Mouse (Mus musculus) heart, adult 8-10 months (tissue): ENCODE measurements around the gene Lcn6. TPM values are rescaled to one million over a fixed set of nuclear protein-coding genes. Genes with fewer than 3 reads are reported as not detected.
"Not testable (repeated sequence)": the region's sequence is repeated elsewhere in the genome, so short reads cannot be mapped to it uniquely, and the experiment has no call there.

Source experiments
- DNase-seq: peaks from one replicate; pipeline ENCODE4 v3.0.0; 2022; ENCODE audit warnings: low spot score
- total RNA-seq, 4 experiments: library from RNA; stranded (reverse); gene quantifications; 2 replicates each; pipeline ENCODE4 v1.2.4; 2022

Gene Lcn6
- not detected for total RNA-seq

DNA sequence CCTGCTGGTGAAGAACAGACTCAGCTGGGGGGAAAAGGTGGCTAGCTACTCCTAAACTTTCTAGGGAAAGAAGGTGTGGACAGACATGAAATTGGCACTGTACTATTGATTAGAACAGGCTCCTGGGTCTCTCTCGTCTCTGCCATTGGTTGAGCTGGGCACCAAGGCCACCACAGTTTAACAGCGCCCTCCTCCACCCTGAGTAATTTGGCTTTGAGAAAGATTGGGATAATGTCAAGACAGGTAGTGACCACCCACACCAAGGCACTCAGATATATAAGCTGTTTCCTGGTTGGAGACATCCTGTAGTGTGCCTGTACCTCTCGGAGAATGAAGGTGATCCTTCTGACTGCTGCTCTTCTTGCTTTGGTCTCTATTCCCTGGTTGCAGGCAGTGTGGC lies at the start of gene Lcn6:
Lcn6 (plus strand) TSS at position 301 of the 400 bp plus-strand sequence.
- DNase-seq, result no peak

DNA sequence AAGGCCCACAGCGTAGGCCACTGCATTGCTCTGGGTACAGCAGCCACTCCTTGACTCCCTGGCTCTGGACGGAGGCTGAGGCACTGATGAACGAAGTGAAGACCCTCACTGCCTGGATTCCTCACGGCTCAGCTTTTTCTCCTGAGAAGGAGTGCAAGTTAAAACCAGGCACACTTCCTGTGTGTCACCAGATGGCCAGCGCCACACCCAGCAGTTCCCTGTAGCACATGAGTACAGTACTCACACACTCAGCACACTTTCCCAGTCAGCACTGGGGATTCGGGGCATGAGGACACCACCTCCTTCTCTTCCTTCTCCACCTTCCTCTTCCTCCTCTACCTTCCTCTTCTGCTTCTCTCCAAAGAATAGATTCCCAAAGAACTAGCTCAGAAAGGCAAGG lies 48.8 kb upstream of the Lcn6 start, which contains the start of gene Fcna:
Fcna (minus strand) TSS at position 220 of the 400 bp plus-strand sequence.
- DNase-seq, result no peak

DNA sequence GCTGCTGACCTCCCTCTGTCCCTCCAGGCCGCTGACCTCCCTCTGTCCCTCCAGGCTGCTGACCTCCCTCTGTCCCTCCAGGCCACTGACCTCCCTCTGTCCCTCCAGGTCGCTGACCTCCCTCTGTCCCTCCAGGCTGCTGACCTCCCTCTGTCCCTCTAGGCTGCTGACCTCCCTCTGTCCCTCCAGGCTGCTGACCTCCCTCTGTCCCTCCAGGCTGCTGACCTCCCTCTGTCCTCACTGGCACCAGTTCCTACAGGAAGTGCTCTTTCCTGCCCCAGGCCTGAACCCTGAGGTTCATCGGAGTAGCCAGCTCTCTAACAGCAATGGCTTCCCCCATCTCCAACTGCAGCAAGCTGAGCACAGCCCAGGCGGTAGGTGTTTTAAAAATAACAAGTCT lies 47.8 kb upstream of the Lcn6 start:
- DNase-seq, result peak; percentile 21

DNA sequence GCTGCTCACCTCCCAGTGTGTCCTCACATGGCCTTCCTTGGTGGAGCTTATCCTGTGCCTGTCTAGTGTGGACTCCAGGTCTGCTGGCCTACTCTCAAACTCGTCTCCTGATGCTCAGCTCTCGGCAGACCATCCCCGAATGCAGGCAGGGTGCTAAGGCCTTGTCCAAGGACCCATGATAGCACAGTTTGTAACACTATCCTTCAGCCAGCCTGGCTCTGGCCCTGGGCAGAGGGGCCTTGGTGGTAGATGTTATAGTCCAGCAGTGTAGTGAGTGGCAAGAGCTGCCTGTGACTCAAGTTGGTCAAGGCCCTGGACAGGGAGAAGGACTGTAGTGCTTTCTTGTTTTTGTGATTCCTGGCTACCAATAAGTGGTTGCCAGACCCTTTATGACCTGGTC lies 43.0 kb upstream of the Lcn6 start:
- DNase-seq, result no peak

DNA sequence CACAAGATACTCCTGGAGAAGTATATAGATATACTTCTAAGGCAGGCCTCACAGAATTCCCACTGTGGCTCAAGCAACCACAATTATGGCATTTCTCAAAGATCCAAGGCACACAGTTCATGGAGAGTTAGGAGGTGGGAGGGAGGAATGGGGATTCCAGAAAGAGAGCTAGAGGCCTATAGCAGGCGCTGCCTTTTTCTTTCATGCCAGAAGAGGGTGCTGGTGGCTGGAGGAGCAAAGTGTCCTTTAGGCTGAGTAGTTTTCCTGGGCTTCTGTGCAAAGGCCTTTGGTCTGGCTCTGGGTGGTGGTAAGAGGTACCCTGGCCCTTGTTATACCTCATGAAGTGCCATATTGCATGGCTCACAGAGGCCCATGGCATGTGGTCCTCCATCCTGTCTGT lies 42.5 kb upstream of the Lcn6 start:
- no peak for DNase-seq

DNA sequence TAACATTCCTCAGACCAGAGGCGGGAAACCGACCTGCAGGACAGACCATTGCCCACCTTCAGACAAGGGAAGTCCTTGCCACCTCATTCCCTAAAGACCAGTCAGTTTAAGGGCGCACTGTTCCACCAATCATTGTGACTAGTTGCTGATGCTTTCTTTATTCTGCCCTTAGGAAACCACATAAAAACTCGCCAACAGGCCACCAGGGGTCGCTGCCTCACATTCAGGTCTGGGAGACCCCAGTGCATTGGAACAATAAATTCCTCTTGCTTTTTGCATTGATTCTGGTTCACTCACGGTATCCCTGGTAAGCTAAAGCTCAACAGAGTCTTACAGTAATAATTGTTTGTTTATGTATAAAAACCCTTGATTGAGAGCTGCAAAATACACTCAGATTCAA lies 36.7 kb upstream of the Lcn6 start:
- no peak for DNase-seq

DNA sequence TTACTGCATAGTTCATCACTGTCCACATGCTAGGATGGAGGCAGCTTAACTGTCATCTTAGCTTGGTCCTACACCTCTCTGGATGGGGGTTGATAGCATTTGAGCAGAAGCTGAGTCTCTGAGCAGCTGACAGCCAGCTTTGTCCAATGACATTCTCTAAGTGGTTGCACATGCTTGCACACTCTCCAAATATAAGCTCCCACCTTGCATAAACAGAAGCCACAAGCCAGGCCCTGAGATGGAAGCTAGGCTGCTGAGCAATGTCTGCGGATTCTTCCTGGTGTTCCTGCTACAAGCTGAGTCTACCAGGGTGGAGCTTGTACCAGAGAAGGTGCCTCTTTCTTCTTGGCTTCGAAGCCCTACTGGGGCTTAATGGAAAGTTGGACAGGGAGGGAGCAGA lies 23.7 kb upstream of the Lcn6 start, which contains the start of gene Lcn8:
Lcn8 (plus strand) TSS at position 219 of the 400 bp plus-strand sequence.
- DNase-seq, result no peak

DNA sequence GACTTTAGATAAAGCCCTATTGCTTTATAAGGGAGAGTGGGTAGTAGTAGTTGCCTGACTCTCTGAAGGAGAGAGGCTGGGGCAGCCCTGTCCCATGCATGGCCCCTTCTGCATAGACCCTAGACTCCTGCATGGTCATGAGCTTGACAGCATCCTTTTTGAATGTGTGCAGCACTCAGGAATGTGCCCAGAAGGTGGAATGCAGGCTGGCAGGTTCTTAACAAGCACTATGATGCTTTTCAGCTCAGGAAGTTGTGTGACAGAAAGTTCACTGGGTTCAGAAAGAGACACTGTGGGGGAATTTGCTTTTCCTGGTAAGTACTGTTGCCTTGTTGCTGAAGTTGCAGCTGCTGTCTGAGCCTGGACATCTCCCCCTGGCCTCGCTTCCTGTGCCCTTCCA lies 22.1 kb upstream of the Lcn6 start:
- DNase-seq, result no peak

DNA sequence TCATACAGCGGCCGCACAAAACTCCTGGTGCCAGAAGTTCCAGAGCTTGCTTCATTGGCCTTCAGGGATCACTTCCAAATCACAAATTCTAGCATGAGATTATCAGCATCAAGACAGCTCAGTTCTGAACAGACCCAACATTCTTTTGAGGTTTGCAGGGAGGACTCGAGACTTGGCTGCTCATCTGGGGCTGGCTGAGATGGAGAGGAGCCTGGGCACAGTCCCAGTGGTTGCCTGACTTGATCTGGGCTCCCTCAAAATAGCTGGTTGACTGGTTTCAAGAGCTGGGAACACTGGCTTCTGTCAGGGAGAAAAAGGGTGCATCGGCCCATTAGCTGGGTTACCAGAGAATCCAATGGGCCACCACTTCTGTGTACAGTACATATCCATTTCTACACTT lies 19.9 kb upstream of the Lcn6 start:
- DNase-seq, result peak; percentile 37

DNA sequence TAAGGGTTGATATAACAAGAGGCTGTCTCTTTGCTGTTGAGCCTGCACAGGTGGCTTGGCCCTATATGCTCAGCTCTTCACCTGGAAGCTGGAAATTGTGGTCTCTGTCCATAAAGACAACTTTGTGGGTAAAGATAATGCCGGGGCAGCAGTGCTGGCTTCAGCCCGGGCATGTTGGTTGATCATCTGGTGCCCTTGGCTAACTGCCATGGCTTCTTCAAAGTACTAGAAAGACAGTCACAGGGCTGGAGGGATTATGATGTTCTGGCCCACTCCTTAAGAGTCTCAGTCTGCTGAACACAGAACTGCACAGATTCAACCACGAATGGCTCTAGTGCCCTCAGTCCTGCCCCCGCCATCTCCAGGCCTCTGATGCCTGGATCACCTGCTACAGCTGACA lies 19.3 kb upstream of the Lcn6 start:
- no peak for DNase-seq

DNA sequence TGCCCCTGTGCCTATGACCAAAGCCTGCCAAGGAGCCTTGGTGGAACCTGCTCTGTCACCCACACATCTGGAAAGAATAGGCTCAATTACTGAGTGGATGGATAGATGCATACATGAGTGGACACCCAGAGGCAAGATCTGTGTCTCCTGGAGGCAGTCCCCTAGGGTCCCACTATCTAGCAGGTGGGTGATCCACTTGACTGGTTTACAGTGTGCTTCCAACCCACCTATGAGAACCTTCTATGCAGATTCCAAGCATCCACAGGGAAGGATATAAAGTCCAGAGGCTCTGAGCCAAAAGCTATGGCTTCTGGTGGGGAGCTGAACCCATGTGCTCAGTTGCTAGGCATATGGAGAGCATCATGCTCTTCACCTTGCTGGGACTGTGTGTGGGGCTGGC lies 18.9 kb upstream of the Lcn6 start, which contains the start of gene Lcn5:
Lcn5 (plus strand) TSS at position 301 of the 400 bp plus-strand sequence.
- DNase-seq, result no peak

DNA sequence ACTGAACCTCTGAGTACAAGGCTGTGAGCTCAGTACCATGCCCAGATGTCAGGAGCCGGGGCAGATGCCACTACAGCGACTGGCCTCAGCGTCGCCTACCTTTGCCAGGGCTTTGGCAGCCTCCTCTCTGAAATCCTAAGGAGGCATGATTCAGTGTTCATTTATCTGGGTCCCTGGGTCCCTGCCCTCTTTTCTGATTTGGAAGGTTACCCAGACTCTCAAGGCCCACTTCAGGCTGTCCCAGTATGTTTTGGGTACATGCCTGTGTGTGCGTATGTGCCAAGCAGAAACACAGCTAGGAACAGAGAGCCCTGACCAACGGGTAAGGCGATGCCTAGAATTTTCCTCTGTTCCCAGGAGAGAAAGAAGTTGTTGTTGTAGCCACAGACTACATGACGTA lies 16.3 kb upstream of the Lcn6 start:
- peak; percentile 22 for DNase-seq

DNA sequence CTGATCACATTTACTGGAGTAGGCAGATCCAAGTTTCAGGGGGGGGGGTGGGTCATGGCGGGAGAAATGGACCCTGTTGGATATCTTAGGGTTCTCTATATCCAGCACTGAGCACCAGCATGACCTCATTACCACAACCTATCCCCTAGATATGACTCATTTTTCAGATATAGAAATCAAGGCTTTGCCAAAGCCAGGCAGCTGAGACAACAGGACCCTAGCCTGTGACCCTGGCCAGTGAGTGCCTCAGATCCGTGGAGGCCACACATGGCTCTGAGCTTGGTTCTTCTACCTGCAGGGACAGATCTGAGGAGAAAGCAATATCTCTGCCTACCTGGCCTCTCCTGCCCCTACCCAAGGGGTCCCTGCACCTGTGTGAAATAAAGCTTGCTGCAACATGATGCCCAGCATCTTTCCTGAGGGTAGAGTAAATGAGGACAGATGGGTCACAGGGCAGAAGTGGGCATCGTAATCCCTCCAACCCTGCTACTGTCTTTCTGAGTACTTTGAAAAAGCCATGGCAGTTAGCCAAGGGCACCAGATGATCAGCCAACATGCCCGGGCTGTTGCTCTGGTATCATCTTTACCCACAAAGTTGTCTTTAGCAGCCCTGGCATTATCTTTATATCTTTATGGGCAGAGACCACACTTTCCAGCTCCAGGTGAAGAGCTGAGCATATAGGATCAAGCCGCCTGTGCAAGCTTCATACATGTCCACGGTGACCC lies 15.2 kb upstream of the Lcn6 start:
- DNase-seq, result no peak

DNA sequence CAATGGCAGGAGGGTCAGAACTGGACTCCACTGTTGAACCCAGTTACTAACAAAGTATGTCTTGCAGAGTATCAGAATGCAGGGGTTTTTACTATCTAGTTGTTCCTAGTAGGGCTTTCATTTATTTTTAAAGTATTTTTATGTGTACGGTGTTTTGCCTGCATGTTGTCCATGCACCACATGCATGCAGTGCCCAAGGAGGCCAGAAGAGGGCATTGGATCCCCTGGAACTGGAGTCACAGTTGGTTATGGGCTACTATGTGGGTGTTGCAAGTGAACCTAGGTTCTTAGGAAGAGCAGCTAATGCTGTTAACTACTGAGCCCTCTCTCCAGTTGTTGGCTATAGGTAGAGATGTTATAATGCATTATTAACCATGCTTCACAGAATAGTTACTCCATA lies 13.1 kb upstream of the Lcn6 start:
- DNase-seq, result peak; percentile 33

DNA sequence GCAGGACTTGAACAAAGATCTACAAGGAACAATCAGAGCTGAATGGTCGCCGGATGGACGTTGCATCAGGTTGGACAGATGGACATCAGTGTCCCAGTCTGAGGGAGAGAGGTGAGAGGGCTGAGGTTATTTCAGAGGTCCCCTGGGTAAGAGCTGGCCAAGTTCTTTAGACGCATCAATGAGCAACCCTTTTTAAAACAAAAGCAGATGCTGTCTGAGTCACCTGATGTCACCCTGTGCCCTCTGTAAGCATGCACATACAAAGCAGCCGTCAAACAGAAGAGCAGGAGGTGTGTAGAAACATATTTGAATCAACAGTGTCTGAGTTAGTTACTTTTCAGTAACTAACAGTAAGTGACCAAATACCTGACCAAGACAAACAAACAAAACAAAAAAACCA lies 12.5 kb upstream of the Lcn6 start:
- DNase-seq, result no peak

DNA sequence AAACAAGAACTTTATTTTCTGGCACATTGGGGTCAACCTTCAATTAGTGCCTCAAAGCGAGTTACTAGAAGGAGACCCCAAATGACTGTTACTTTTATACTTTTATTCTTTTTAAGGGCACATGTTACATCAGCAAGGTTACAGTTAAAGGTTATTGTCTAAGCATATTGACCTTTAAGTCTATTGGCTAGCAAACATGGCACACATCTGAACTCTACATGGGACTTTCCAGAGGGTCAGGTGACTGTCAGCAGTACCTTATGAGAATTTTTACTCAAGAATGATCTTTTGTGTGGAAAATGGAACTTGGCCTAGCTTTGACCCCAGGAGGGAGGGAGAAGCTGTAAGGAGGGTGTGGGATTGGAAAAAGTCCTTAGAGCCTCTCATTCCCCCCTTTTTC lies 10.1 kb upstream of the Lcn6 start:
- DNase-seq, result no peak

DNA sequence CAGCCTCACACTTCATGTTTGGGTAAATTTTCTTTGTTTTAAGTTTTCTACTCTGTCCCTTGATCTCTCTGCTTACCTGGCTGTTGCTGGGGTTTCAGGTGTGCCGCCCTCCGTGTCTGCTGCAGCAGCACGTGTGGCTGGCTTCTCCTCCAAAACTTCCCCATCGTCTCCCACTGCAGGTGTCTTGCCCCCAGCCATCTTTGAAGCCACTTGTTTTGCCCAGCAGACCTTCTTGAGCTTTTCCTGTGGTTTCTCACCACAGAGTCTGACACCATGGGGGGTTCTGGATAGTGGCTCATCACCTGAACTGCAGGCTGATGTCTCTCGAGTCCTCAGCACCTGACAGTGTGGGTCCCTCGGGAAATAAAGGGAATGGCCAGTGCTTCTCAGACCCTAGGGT lies 3.0 kb downstream of the Lcn6 start:
- DNase-seq, result no peak

DNA sequence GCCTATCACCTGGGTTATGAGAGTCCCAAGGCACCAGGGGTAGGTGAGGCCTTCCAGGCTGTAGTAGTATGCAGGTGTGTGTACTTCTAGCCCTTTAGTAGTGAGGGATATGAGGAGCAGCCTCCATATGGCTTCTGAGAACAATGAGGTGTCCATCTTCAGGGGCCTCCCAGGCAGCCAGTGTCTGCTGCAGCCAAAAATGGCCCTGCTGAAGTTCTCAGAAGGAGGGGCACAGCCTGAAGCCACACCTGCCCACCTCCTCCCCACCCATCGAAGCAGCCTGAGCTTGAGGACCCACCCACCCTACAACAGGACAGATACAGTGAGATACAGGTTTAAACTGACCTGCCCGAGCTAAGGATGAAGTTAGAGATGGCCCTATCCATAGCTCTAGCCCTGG lies 5.8 kb downstream of the Lcn6 start, which contains the start of gene Lcn10:
Lcn10 (plus strand) TSS at position 301 of the 400 bp plus-strand sequence.
- no peak for DNase-seq

DNA sequence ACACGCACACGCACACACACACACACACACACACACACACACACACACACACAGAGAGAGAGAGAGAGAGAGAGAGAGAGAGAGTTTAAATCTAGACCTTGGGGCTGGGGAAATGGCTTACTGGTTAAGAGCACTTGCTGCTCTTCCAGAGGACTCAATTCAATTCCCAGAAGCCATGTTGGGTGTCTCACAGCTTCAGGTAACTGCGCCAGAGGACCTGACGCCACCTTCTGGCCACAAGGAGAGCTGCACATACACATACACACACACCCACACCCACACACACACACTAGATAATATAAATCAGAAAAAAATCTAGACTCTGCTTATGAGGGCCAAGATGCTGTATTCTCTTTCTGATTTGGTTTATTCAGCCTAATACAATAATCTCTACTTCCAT lies 10.4 kb downstream of the Lcn6 start:
- no peak for DNase-seq

DNA sequence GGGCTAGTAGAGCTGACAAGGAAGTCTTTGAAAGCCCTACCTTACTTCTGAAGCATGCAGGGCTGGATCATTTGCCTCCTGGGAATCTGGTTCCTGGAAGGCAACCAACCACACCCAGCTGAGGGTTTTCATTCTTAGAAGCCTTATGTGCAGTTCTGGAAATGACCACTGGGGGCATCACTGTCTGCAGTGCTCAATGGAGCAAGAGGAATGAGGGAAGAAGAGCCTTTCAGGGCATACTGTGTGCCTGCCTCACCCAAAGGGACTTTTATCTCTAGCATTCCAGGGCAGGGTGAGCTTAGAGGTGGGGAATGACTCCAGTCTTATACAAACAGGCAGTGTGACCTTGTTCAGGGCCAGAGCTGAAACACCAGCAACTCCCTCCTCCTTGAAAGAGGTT lies 18.0 kb downstream of the Lcn6 start:
- DNase-seq, result peak; percentile 69

DNA sequence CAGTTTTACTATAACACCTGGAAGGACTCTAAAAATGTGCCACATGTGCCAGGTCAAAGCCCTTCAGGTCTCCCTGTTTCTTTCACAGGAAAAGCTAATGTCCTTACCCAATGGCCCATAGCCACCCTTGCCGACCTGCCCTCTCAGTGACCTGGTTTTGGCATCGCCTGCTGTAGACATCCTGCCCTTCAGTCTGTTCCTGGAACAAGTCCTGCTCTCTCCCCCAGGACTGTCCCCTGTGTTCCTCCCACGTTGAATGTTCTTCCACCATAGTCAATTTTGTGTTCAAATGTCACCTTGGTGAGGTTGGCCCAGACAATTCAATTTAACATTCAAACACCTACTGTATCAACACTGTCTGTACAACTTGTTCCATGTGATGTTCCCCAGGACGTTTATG lies 20.4 kb downstream of the Lcn6 start:
- DNase-seq, result no peak

DNA sequence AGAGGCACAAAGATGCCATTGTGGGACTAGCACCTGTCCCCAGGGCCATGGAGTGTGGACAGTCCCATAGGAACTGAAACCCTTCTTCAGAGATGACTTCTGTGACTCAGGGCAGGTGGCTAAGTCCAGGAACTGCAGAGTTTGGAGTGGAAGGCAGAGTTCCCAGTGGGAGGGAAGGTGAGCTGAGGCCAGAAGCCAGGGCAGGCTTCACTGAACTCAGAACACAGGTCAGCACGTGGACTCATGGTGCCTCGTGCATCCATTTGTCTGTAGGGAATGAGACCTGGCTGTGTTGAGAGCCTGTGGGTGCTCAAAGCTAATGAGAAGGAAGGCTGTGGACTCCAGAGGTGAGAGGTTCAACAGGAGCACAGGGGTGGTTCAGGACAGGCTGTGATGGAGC lies 22.1 kb downstream of the Lcn6 start:
- DNase-seq, result no peak

DNA sequence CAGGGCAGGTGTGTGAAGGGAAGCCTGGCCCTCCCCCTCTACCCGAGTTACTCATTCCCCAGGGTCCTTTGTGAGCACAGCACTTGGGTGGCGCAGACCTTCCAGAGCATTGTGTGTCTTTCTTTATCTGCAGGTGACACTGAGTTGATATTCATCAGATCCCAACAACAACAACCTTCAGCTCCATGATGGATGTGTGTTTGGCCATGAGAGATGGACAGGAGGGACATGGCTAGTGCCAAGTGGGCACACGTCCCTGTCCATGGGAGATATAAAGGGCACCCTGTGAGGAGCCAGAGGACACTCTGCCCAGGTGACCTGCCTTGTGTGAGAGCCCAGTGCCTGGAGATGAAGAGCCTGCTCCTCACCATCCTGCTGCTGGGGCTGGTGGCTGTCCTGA lies 23.2 kb downstream of the Lcn6 start, which contains the start of gene Obp2a:
Obp2a (plus strand) TSS at position 301 of the 400 bp plus-strand sequence.
- DNase-seq, result not testable (repeated sequence)

DNA sequence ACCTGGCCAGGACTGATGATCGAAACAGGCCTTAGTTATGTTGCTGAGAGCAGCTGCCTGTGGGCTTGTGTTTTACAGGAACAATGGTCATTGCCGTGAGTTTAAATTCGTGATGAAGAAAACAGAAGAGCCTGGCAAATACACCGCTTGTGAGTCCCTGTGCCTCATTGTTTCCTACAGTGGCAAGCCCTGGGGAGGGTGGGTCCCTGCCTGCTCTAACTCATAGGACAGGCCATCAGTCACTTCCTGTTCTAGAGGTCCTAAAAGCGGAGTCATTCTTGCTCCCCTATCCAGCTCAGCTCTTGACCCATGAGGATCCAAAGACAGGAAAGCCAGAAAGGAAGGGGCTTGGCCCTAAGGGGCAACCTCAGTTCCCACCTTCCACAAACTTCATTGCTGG lies 24.4 kb downstream of the Lcn6 start:
- DNase-seq, result no peak
